Mouse (Mus musculus) olfactory bulb, adult 2 months (tissue): ENCODE results near the gene Rgs3. TPM values are rescaled to one million over a fixed set of nuclear protein-coding genes. Genes with fewer than 3 reads are reported as not detected.

Experiments
- H3K27ac ChIP-seq: fragments of 200-500 bp; 2 replicates; pipeline ENCODE4 v1.5.1; 2012; ENCODE audit warnings: low read depth, low read length; ENCODE audit not compliant: insufficient read depth
- H3K4me1 ChIP-seq: fragments of 200-500 bp; 2 replicates; pipeline ENCODE4 v1.6.1; 2012; ENCODE audit warnings: low read length; ENCODE audit not compliant: control insufficient read depth, insufficient read depth
- H3K4me3 ChIP-seq: fragments of 200-500 bp; 2 replicates; pipeline ENCODE4 v1.5.1; 2012; ENCODE audit warnings: mild to moderate bottlenecking, low read depth, low read length, moderate library complexity; ENCODE audit not compliant: insufficient read depth
- CTCF ChIP-seq: fragments of 200-500 bp; IDR thresholded peaks from 2 replicates; pipeline ENCODE4 v1.5.1; 2012; ENCODE audit warnings: low read depth, mild to moderate bottlenecking, low read length, moderate library complexity; ENCODE audit not compliant: insufficient read depth
- POLR2A ChIP-seq: fragments of 200-500 bp; IDR thresholded peaks from 2 replicates; pipeline ENCODE4 v1.6.1; 2012; ENCODE audit warnings: mild to moderate bottlenecking, low read depth, low read length, moderate library complexity; ENCODE audit not compliant: insufficient read depth
- WGBS: fragments of 180-500 bp; shearing (Covaris S2); methylation state at CpG from one replicate; pipeline ENCODE4 v1.1.7; 2018; 5-methylcytosine and 5-hydroxymethylcytosine counted together
- polyA plus RNA-seq: library from polyadenylated mRNA; stranded (reverse); fragments of >200 nt; gene quantifications from 2 replicates; pipeline ENCODE4 v1.2.4, GENCODE M21; 2012; ENCODE audit warnings: low replicate concordance; ENCODE audit not compliant: missing spikeins, insufficient read depth, insufficient read length

Rgs3 gene
- polyA plus RNA-seq, 1 experiment: not detected

- Histone ChIP-seq H3K4me1 (0 out of 2 replicates have a peak, but pooled peaks cover 5% of the 10 kb centered on the region), H3K4me3 (no peak overlapping the region), H3K27ac (no peak overlapping the region)
- 70% methylated on average over 5 of the region's 5 CpGs for WGBS
- TF ChIP-seq POLR2A (no peak), CTCF (no peak)
These were observed 34.8 kb downstream of the Rgs3 start for GRCm38 (mm10) chr4:62594442-62594841.

GRCm38 (mm10) chr4:62596051-62596450 is 36.4 kb downstream of the Rgs3 start:
- no peak overlapping the region for H3K4me3 ChIP-seq
- 0 out of 2 replicates have a peak, but pooled peaks cover 2% of the 10 kb centered on the region for H3K4me1 ChIP-seq
- TF ChIP-seq CTCF (no peak), POLR2A (no peak)
- 42% methylated on average over 5 of the region's 5 CpGs for WGBS
- H3K27ac ChIP-seq: no peak overlapping the region

- TF ChIP-seq CTCF: no peak
- no peak for TF ChIP-seq POLR2A
- Histone ChIP-seq H3K4me1 (0 out of 2 replicates have a peak, but pooled peaks cover 2% of the 10 kb centered on the region), H3K27ac (no peak overlapping the region), H3K4me3 (no peak overlapping the region)
- 97% methylated on average over 1 of the region's 1 CpGs for WGBS
These were observed 40.9 kb downstream of the Rgs3 start for GRCm38 (mm10) chr4:62600549-62600948.

GRCm38 (mm10) chr4:62603607-62604006 is 44.0 kb downstream of the Rgs3 start:
- Histone ChIP-seq H3K4me1 (peaks cover 12% of the 10 kb centered on the region), H3K4me3 (no peak overlapping the region), H3K27ac (no peak overlapping the region)
- WGBS: 89% methylated on average over 4 of the region's 4 CpGs
- no peak for TF ChIP-seq CTCF
- no peak for TF ChIP-seq POLR2A

GRCm38 (mm10) chr4:62604094-62604493 is 44.4 kb downstream of the Rgs3 start:
- Histone ChIP-seq H3K4me3 (no peak overlapping the region), H3K27ac (no peak overlapping the region), H3K4me1 (peaks cover 12% of the 10 kb centered on the region)
- TF ChIP-seq CTCF (no peak), POLR2A (no peak)
- WGBS: 62% methylated on average over 4 of the region's 4 CpGs

- Histone ChIP-seq H3K4me1 (peaks cover 23% of the 10 kb centered on the region), H3K4me3 (no peak overlapping the region), H3K27ac (no peak overlapping the region)
- 91% methylated on average over 9 of the region's 9 CpGs for WGBS
- no peak for TF ChIP-seq CTCF
- TF ChIP-seq POLR2A: no peak
These were observed 46.4 kb downstream of the Rgs3 start for GRCm38 (mm10) chr4:62605856-62606541.

- Histone ChIP-seq H3K4me3 (no peak overlapping the region), H3K27ac (no peak overlapping the region), H3K4me1 (peaks cover 25% of the 10 kb centered on the region)
- WGBS: 51% methylated on average over 7 of the region's 7 CpGs
- TF ChIP-seq CTCF: no peak
- no peak for TF ChIP-seq POLR2A
These were observed 46.9 kb downstream of the Rgs3 start for GRCm38 (mm10) chr4:62606542-62606882.

GRCm38 (mm10) chr4:62606905-62607304 is 47.3 kb downstream of the Rgs3 start:
- H3K27ac ChIP-seq: no peak overlapping the region
- no peak for TF ChIP-seq POLR2A
- TF ChIP-seq CTCF: no peak
- peaks cover 25% of the 10 kb centered on the region for H3K4me1 ChIP-seq
- H3K4me3 ChIP-seq: no peak overlapping the region
- WGBS: 57% methylated on average over 7 of the region's 7 CpGs

GRCm38 (mm10) chr4:62607345-62607744 is 47.7 kb downstream of the Rgs3 start:
- TF ChIP-seq CTCF (no peak), POLR2A (no peak)
- H3K4me1 ChIP-seq: peaks cover 25% of the 10 kb centered on the region
- H3K27ac ChIP-seq: no peak overlapping the region
- WGBS: 31% methylated on average over 9 of the region's 9 CpGs
- H3K4me3 ChIP-seq: no peak overlapping the region
